In the genomic region with DNA sequence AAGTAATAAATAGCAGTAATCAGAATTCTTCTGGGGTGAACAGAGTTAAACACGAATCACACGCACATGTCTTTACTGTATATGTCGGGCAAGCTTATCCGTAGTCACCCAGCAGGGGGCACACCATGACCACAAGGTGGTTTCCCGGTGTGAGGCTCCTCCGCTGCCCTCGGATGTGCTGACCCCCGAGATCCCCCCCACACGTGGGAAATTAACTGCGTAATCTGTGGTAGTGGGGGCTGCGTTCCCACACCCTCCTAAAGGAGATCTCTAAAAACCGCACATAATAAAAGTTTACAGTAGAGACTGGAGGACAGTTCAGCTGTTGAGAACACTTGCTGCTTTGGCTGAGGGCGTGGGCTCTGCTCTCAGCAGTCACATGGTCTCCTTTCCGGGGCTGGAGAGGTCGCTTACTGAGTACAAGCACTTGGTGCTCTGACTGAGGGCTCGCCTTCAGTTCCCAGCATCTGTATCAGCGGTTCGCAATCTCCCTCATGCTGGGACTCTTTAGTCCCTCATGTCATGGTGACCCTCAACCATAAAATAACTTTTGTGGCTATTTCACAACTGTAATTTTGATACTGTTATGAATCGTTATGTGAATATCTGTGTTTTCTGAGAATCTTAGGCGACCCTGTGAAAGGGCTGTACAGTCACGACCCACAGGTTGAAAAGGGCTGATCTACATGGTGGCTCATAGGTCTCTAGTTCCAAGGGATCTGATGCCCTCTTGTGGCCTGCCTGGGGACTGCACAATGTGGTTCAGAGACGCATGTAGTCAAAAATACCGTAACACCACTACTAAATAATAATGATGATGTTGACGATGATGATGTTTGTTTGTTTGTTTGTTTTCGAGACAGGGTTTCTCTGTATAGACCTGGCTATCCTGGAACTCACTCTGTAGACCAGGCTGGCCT, we compare ENCODE assay signal across 8 mouse cellular contexts. TPM values are rescaled to one million over a fixed set of nuclear protein-coding genes. Genes with fewer than 3 reads are reported as not detected.
DNase-seq lines count a peak whose midpoint lies in the region; ATAC-seq and TF ChIP-seq lines count a peak whose summit lies in the region.

No protein-coding gene starts in this region.

- no peaks in the 10 kb centered on the region for H3K36me3 ChIP-seq in MEL (ENCODE audit: control insufficient read depth in 1 of 2, insufficient read depth in 2 of 2, low read length in 2 of 2)
- H3K36me3 ChIP-seq in hindbrain, embryonic 11.5 days (ENCODE audit: control insufficient read depth, insufficient read depth, low read length) = no peaks in the 10 kb centered on the region
- no peaks in the 10 kb centered on the region for H3K36me3 ChIP-seq in lung, postnatal 0 days (ENCODE audit: insufficient read depth, low read length)

- H3K9me3 ChIP-seq in MEL (replicated peaks; ENCODE audit: insufficient read depth, low read length) = no peaks in the 10 kb centered on the region
- no peaks in the 10 kb centered on the region for H3K9me3 ChIP-seq in hindbrain, embryonic 11.5 days (ENCODE audit: control insufficient read depth, low read length)
- no peaks in the 10 kb centered on the region for H3K9me3 ChIP-seq in lung, postnatal 0 days (ENCODE audit: low read length)

- TF ChIP-seq CTCF in MEL (IDR thresholded peaks at IDR 0.05 in 2 of 3, conservative IDR thresholded peaks at IDR 0.05 in 1 of 3; ENCODE audit: control insufficient read depth in 1 of 3, insufficient read depth in 1 of 3, low read depth in 2 of 3, low read length in 3 of 3, poor library complexity in 1 of 3, severe bottlenecking in 1 of 3) = peak; percentile 77 to 83 (median 80)
- TF ChIP-seq CTCF in cerebellum, adult 2 months (IDR thresholded peaks at IDR 0.05; ENCODE audit: borderline replicate concordance, insufficient read depth, low read depth, low read length) = peak; percentile 85
- TF ChIP-seq CTCF in lung, postnatal 0 days (IDR thresholded peaks at IDR 0.05) = peak; percentile 89

- TF ChIP-seq EP300 in MEL (IDR thresholded peaks at IDR 0.05; ENCODE audit: low read depth in 1 of 2, low read length in 2 of 2) = no peak
- TF ChIP-seq EP300 in lung, postnatal 0 days (IDR thresholded peaks at IDR 0.05) = no peak

- TF ChIP-seq POLR2A in MEL (IDR thresholded peaks at IDR 0.05; ENCODE audit: control insufficient read depth in 1 of 2, insufficient read depth in 1 of 2, low read depth in 1 of 2, low read length in 2 of 2, poor library complexity in 1 of 2) = no peak; a peak in 1 of 4 replicates
- TF ChIP-seq POLR2A in cerebellum, adult 2 months (IDR thresholded peaks at IDR 0.05; ENCODE audit: borderline replicate concordance, insufficient read depth, low read length) = no peak

- 0 out of 2 replicates have a peak overlapping the region, but pooled peaks have one; percentile 15 for H3K27ac ChIP-seq in MEL (ENCODE audit: control insufficient read depth, low read depth, low read length)
- no peak overlapping the region for H3K27ac ChIP-seq in cerebellum, adult 2 months (ENCODE audit: insufficient read depth, low read length)
- H3K27ac ChIP-seq in hindbrain, embryonic 11.5 days (ENCODE audit: low read depth, low read length) = no peak overlapping the region
- no peak overlapping the region for H3K27ac ChIP-seq in lung, postnatal 0 days (ENCODE audit: low read length)

- WGBS in cerebellum, adult 2 months = 11% methylated on average over 25 of the region's 25 CpGs
- WGBS in hindbrain, embryonic 11.5 days = 16% methylated on average over 25 of the region's 25 CpGs
- WGBS in lung, postnatal 0 days = 10% methylated on average over 25 of the region's 25 CpGs

- peak; percentile 68 for TF ChIP-seq RAD21 in MEL (IDR thresholded peaks at IDR 0.05; ENCODE audit: low read depth, low read length)

- peak overlapping the region; percentile 55 for H3K9ac ChIP-seq in MEL (ENCODE audit: control insufficient read depth, low read depth, low read length, poor library complexity, severe bottlenecking)
- no peak overlapping the region for H3K9ac ChIP-seq in hindbrain, embryonic 11.5 days (ENCODE audit: low read depth, low read length)
- no peak overlapping the region for H3K9ac ChIP-seq in lung, postnatal 0 days (replicated peaks; ENCODE audit: low read depth)

- DNase-seq in MEL (ENCODE audit: low read depth, low spot score) = peak; percentile 90
- DNase-seq in cerebellum, adult 2 months = peak; percentile 65 to 83
- DNase-seq in frontal cortex, adult 2 months (ENCODE audit: extremely low spot score in 1 of 2, low spot score in 1 of 2) = peak; percentile 59 to 96
- peak; percentile 89 for DNase-seq in hindbrain, embryonic 11.5 days (ENCODE audit: low spot score)
- DNase-seq in layer of hippocampus, adult 9-11 months = peak; percentile 81
- DNase-seq in lung, postnatal 0 days (ENCODE audit: low spot score) = peak; percentile 78
- peak; percentile 87 for DNase-seq in ovary, postnatal 14 days (ENCODE audit: low spot score)
- DNase-seq in thymus, postnatal 14 days = peak; percentile 94

- peak overlapping the region; percentile 55 to 67 for H3K4me3 ChIP-seq in MEL (ENCODE audit: control insufficient read depth in 1 of 2, insufficient read depth in 1 of 2, low read depth in 2 of 2, low read length in 2 of 2)
- H3K4me3 ChIP-seq in cerebellum, adult 2 months (replicated peaks; ENCODE audit: insufficient read depth, low read depth, low read length) = no peak overlapping the region
- no peak overlapping the region for H3K4me3 ChIP-seq in hindbrain, embryonic 11.5 days (ENCODE audit: low read depth, low read length)
- H3K4me3 ChIP-seq in lung, postnatal 0 days (ENCODE audit: low read depth, low read length) = peak overlapping the region; percentile 12; the same call in 1 of the 2 replicates

- H3K4me2 ChIP-seq in hindbrain, embryonic 11.5 days (replicated peaks; ENCODE audit: low read depth, low read length) = no peak overlapping the region
- H3K4me2 ChIP-seq in lung, postnatal 0 days (replicated peaks; ENCODE audit: low read depth, low read length) = peak overlapping the region; percentile 55

- no peak for ATAC-seq in hindbrain, embryonic 11.5 days (ENCODE audit: low FRiP score)
- peak; percentile 84 for ATAC-seq in lung, postnatal 0 days

- no peaks in the 10 kb centered on the region for H3K4me1 ChIP-seq in MEL (ENCODE audit: control insufficient read depth in 1 of 2, insufficient read depth in 2 of 2, low read length in 2 of 2)
- no peaks in the 10 kb centered on the region for H3K4me1 ChIP-seq in cerebellum, adult 2 months (ENCODE audit: control insufficient read depth, insufficient read depth, low read length)
- no peaks in the 10 kb centered on the region for H3K4me1 ChIP-seq in hindbrain, embryonic 11.5 days (replicated peaks; ENCODE audit: control insufficient read depth, insufficient read depth, low read length)
- no peaks in the 10 kb centered on the region for H3K4me1 ChIP-seq in lung, postnatal 0 days (ENCODE audit: insufficient read depth, low read depth, low read length)

- no peaks in the 10 kb centered on the region; a peak in 1 of 4 replicates for H3K27me3 ChIP-seq in MEL (ENCODE audit: control insufficient read depth in 1 of 2, insufficient read depth in 2 of 2, low read length in 2 of 2)
- no peaks in the 10 kb centered on the region for H3K27me3 ChIP-seq in cerebellum, adult 2 months (ENCODE audit: control insufficient read depth, insufficient read depth, low read length)
- no peaks in the 10 kb centered on the region for H3K27me3 ChIP-seq in hindbrain, embryonic 11.5 days (ENCODE audit: control insufficient read depth, insufficient read depth, low read length)
- no peaks in the 10 kb centered on the region for H3K27me3 ChIP-seq in lung, postnatal 0 days (replicated peaks; ENCODE audit: insufficient read depth, low read length)

- no peaks in the 10 kb centered on the region for H3K79me2 ChIP-seq in MEL (ENCODE audit: control insufficient read depth, insufficient read depth, low read length, poor library complexity)

TF ChIP-seq in MEL, 35 proteins besides CTCF, POLR2A, EP300 and RAD21 (continues in another document):
- TF ChIP-seq MYB (IDR thresholded peaks at IDR 0.05; ENCODE audit: low read depth, low read length) (no peak), SIN3A (IDR thresholded peaks at IDR 0.05; ENCODE audit: low read length) (peak; percentile 43; the same call in 1 of the 2 replicates), E2F4 (IDR thresholded peaks at IDR 0.05; ENCODE audit: borderline replicate concordance, low read depth, low read length) (no peak), UBTF (IDR thresholded peaks at IDR 0.05; ENCODE audit: borderline replicate concordance, insufficient read depth, low read depth, low read length) (no peak), TCF12 (IDR thresholded peaks at IDR 0.05; ENCODE audit: low read depth, low read length) (0 out of 2 replicates have a peak, but pooled peaks have one; percentile 26), CHD1 (IDR thresholded peaks at IDR 0.05; ENCODE audit: low read depth, low read length) (no peak), USF2 (IDR thresholded peaks at IDR 0.05; ENCODE audit: borderline replicate concordance in 1 of 2, insufficient read depth in 1 of 2, low read depth in 1 of 2, low read length in 2 of 2) (no peak)

RNA-seq across cellular contexts. Expression of a gene that starts 32.0 kb away (rescaled TPM):
- not detected in 2 replicates for total RNA-seq in MEL (2012; rRNA removed)
- not detected for polyA plus RNA-seq in MEL (2012; ENCODE audit: insufficient read depth in 1 of 2, insufficient read length in 2 of 2, low read depth in 1 of 2, low replicate concordance in 2 of 2, missing spikeins in 1 of 2)
- polyA plus RNA-seq in cerebellum, adult 2 months (2012; rRNA removed) = 1.9 and 3.1 TPM in 2 replicates
- not detected in 2 replicates for polyA plus RNA-seq in frontal cortex, adult 2 months (2012; rRNA removed)
- not detected in 2 replicates for polyA plus RNA-seq in hindbrain, embryonic 11.5 days (2014; fragmentation: Nextera tagmentation; extraction: Ambion mirVana)
- not detected in 2 replicates for polyA plus RNA-seq in lung, postnatal 0 days (2015; fragmentation: Nextera tagmentation; extraction: Ambion mirVana)

RNA-seq across cellular contexts. Expression of a gene that starts 50.5 kb away (rescaled TPM):
- not detected in 2 replicates for total RNA-seq in MEL (2012; rRNA removed)
- polyA plus RNA-seq in MEL (2012; ENCODE audit: insufficient read depth in 1 of 2, insufficient read length in 2 of 2, low read depth in 1 of 2, low replicate concordance in 2 of 2, missing spikeins in 1 of 2) = under 1 TPM in 1 of 2 experiments, not detected in 1; 0.14 TPM
- polyA plus RNA-seq in cerebellum, adult 2 months (2012; rRNA removed) = 0.64 and 0.67 TPM in 2 replicates
- 1.3 and 2.6 TPM in 2 replicates for polyA plus RNA-seq in frontal cortex, adult 2 months (2012; rRNA removed)
- 0.21 TPM in 1 of 2 replicates, not detected in the other for polyA plus RNA-seq in hindbrain, embryonic 11.5 days (2014; fragmentation: Nextera tagmentation; extraction: Ambion mirVana)
- polyA plus RNA-seq in lung, postnatal 0 days (2015; fragmentation: Nextera tagmentation; extraction: Ambion mirVana) = 1.1 and 4.4 TPM in 2 replicates

RNA-seq across cellular contexts. Expression of a gene that starts 50.7 kb away (rescaled TPM):
- total RNA-seq in MEL (2012; rRNA removed) = 438 and 445 TPM in 2 replicates
- 100 to 1,000 TPM in 1 of 2 experiments, not detected in 1; 480 TPM for polyA plus RNA-seq in MEL (2012; ENCODE audit: insufficient read depth in 1 of 2, insufficient read length in 2 of 2, low read depth in 1 of 2, low replicate concordance in 2 of 2, missing spikeins in 1 of 2)
- polyA plus RNA-seq in cerebellum, adult 2 months (2012; rRNA removed) = 362 and 384 TPM in 2 replicates
- polyA plus RNA-seq in frontal cortex, adult 2 months (2012; rRNA removed) = 306 and 313 TPM in 2 replicates
- 406 and 416 TPM in 2 replicates for polyA plus RNA-seq in hindbrain, embryonic 11.5 days (2014; fragmentation: Nextera tagmentation; extraction: Ambion mirVana)
- polyA plus RNA-seq in lung, postnatal 0 days (2015; fragmentation: Nextera tagmentation; extraction: Ambion mirVana) = 229 and 241 TPM in 2 replicates

Comparison
In these comparisons a context has a peak if more than half of its experiments do, and no peak if none do; other contexts are left out.
1. H3K4me3 ChIP-seq: peak in MEL (2 of 2) and lung, postnatal 0 days (single experiment); none in cerebellum, adult 2 months (single experiment) and hindbrain, embryonic 11.5 days (single experiment).
2. Peak in every context shown above with its lines, with median percentiles within 50 percentile points of each other: DNase-seq and CTCF ChIP-seq.